Mouse (Mus musculus) thymus, postnatal 10 days (tissue): ENCODE data around the gene Ppargc1a.
A peak's percentile ranks its signal among the peaks of the same experiment; 100 is the strongest.

Source experiments
- DNase-seq, 2 experiments: peaks; one replicate each; pipeline ENCODE4 v3.0.0; 2021; ENCODE audit warnings: low spot score in 2 of 2

Ppargc1a gene

GRCm38 (mm10) chr5:51552483-51553091, 14.9 kb downstream of the Ppargc1a start:
- DNase-seq = peak in 1 of 2 experiments; percentile 3

- DNase-seq = no peak
Observed at GRCm38 (mm10) chr5:51551852-51552482, 15.6 kb downstream of the Ppargc1a start.

GRCm38 (mm10) chr5:51547442-51548035, 20.0 kb downstream of the Ppargc1a start:
- no peak for DNase-seq

- DNase-seq = no peak
Observed at GRCm38 (mm10) chr5:51546817-51547216, 20.7 kb downstream of the Ppargc1a start.

GRCm38 (mm10) chr5:51545133-51546049, 22.1 kb downstream of the Ppargc1a start:
- DNase-seq = no peak

GRCm38 (mm10) chr5:51544141-51544735, 23.3 kb downstream of the Ppargc1a start:
- DNase-seq = no peak

- no peak for DNase-seq
Observed at GRCm38 (mm10) chr5:51541557-51541956, 26.0 kb downstream of the Ppargc1a start.

GRCm38 (mm10) chr5:51540816-51541215, 26.7 kb downstream of the Ppargc1a start:
- no peak for DNase-seq

GRCm38 (mm10) chr5:51539563-51539962, 28.0 kb downstream of the Ppargc1a start:
- DNase-seq = no peak

GRCm38 (mm10) chr5:51538319-51538718, 29.2 kb downstream of the Ppargc1a start:
- DNase-seq = no peak

GRCm38 (mm10) chr5:51537646-51538030, 29.9 kb downstream of the Ppargc1a start:
- DNase-seq = no peak

- DNase-seq = no peak
Observed at GRCm38 (mm10) chr5:51537009-51537645, 30.4 kb downstream of the Ppargc1a start.

GRCm38 (mm10) chr5:51534456-51534855, 33.1 kb downstream of the Ppargc1a start:
- DNase-seq = no peak

- no peak for DNase-seq
Observed at GRCm38 (mm10) chr5:51531286-51531685, 36.2 kb downstream of the Ppargc1a start.

- DNase-seq = no peak
Observed at GRCm38 (mm10) chr5:51529444-51529843, 38.1 kb downstream of the Ppargc1a start.

- no peak for DNase-seq
Observed at GRCm38 (mm10) chr5:51528165-51528498, 39.4 kb downstream of the Ppargc1a start.

GRCm38 (mm10) chr5:51527498-51528164, 39.9 kb downstream of the Ppargc1a start:
- DNase-seq = no peak

- no peak for DNase-seq
Observed at GRCm38 (mm10) chr5:51525858-51526257, 41.7 kb downstream of the Ppargc1a start.

- no peak for DNase-seq
Observed at GRCm38 (mm10) chr5:51520807-51521206, 46.7 kb downstream of the Ppargc1a start.

- DNase-seq = no peak
Observed at GRCm38 (mm10) chr5:51517440-51518187, 49.9 kb downstream of the Ppargc1a start.
